Mouse (Mus musculus) lung, adult 2 months (tissue): ENCODE measurements around the gene Prm1.

ENCODE experiments used
- CTCF ChIP-seq: fragments of 200-500 bp; IDR thresholded peaks from 2 replicates; pipeline ENCODE4 v1.5.1; 2011; ENCODE audit warnings: mild to moderate bottlenecking, low read length, control low read depth; ENCODE audit not compliant: insufficient read depth
- POLR2A ChIP-seq: fragments of 200-500 bp; IDR thresholded peaks from 2 replicates; pipeline ENCODE4 v1.6.1; 2011; ENCODE audit warnings: low read depth, mild to moderate bottlenecking, control low read depth, low read length, borderline replicate concordance; ENCODE audit errors: extremely low read depth

- no peak for TF ChIP-seq CTCF
- TF ChIP-seq POLR2A = no peak
Measured at GRCm38 (mm10) chr16:10754521-10755296, 50.9 kb downstream of the Prm1 start.
